Comparison of ENCODE assay signal across 8 mouse cellular contexts in genomic region chr8:103913927-103914640, GRCm38 (mm10).
DNase-seq lines count a peak whose midpoint lies in the region; ATAC-seq and TF ChIP-seq lines count a peak whose summit lies in the region.

No protein-coding gene starts in this region.

- no peaks in the 10 kb centered on the region for H3K4me1 ChIP-seq in liver, postnatal 0 days (ENCODE audit: insufficient read depth)
- no peaks in the 10 kb centered on the region for H3K4me1 ChIP-seq in liver, embryonic 12.5 days
- peaks cover 16% of the 10 kb centered on the region for H3K4me1 ChIP-seq in embryonic facial prominence, embryonic 10.5 days
- H3K4me1 ChIP-seq in hindbrain, embryonic 13.5 days (replicated peaks), result 0 out of 2 replicates have a peak, but pooled peaks cover 4% of the 10 kb centered on the region
- H3K4me1 ChIP-seq in neural tube, embryonic 11.5 days (ENCODE audit: control insufficient read depth, insufficient read depth, low read length), result no peaks in the 10 kb centered on the region

- peak; percentile 22; the same call in 1 of the 2 replicates for TF ChIP-seq CTCF in liver, postnatal 0 days (IDR thresholded peaks at IDR 0.05; ENCODE audit: low read depth)

- H3K36me3 ChIP-seq in liver, postnatal 0 days (replicated peaks; ENCODE audit: insufficient read depth, low read length), result no peaks in the 10 kb centered on the region
- H3K36me3 ChIP-seq in liver, embryonic 12.5 days, result no peaks in the 10 kb centered on the region
- no peaks in the 10 kb centered on the region for H3K36me3 ChIP-seq in embryonic facial prominence, embryonic 10.5 days (replicated peaks)
- no peaks in the 10 kb centered on the region for H3K36me3 ChIP-seq in hindbrain, embryonic 13.5 days
- no peaks in the 10 kb centered on the region for H3K36me3 ChIP-seq in neural tube, embryonic 11.5 days (ENCODE audit: control insufficient read depth, insufficient read depth, low read length)

- no peak overlapping the region for H3K4me2 ChIP-seq in liver, postnatal 0 days (ENCODE audit: low read depth, low read length)
- no peak overlapping the region for H3K4me2 ChIP-seq in liver, embryonic 12.5 days
- H3K4me2 ChIP-seq in hindbrain, embryonic 13.5 days, result no peak overlapping the region
- H3K4me2 ChIP-seq in neural tube, embryonic 11.5 days (ENCODE audit: low read depth), result no peak overlapping the region

- intact Hi-C loops in left cerebral cortex, postnatal 36 days (cut with DNase I), result no loop called here

- H3K9me3 ChIP-seq in liver, postnatal 0 days (ENCODE audit: low read length), result no peaks in the 10 kb centered on the region
- no peaks in the 10 kb centered on the region for H3K9me3 ChIP-seq in liver, embryonic 12.5 days (replicated peaks)
- no peaks in the 10 kb centered on the region for H3K9me3 ChIP-seq in embryonic facial prominence, embryonic 10.5 days
- H3K9me3 ChIP-seq in hindbrain, embryonic 13.5 days, result no peaks in the 10 kb centered on the region
- H3K9me3 ChIP-seq in neural tube, embryonic 11.5 days (ENCODE audit: control insufficient read depth, low read length), result no peaks in the 10 kb centered on the region

- H3K9ac ChIP-seq in liver, postnatal 0 days (replicated peaks), result no peak overlapping the region
- H3K9ac ChIP-seq in liver, embryonic 12.5 days, result no peak overlapping the region
- no peak overlapping the region for H3K9ac ChIP-seq in hindbrain, embryonic 13.5 days
- no peak overlapping the region for H3K9ac ChIP-seq in neural tube, embryonic 11.5 days (ENCODE audit: low read length)

- no peaks in the 10 kb centered on the region for H3K27me3 ChIP-seq in liver, postnatal 0 days (ENCODE audit: insufficient read depth, low read length)
- no peaks in the 10 kb centered on the region for H3K27me3 ChIP-seq in liver, embryonic 12.5 days (replicated peaks)
- H3K27me3 ChIP-seq in embryonic facial prominence, embryonic 10.5 days (replicated peaks; ENCODE audit: low read depth, poor library complexity, severe bottlenecking), result no peaks in the 10 kb centered on the region
- no peaks in the 10 kb centered on the region for H3K27me3 ChIP-seq in hindbrain, embryonic 13.5 days
- H3K27me3 ChIP-seq in neural tube, embryonic 11.5 days (ENCODE audit: control insufficient read depth, insufficient read depth, low read length), result no peaks in the 10 kb centered on the region

- no peak overlapping the region for H3K4me3 ChIP-seq in liver, postnatal 0 days (ENCODE audit: low read depth, low read length)
- no peak overlapping the region for H3K4me3 ChIP-seq in liver, embryonic 12.5 days
- H3K4me3 ChIP-seq in embryonic facial prominence, embryonic 10.5 days, result no peak overlapping the region
- no peak overlapping the region for H3K4me3 ChIP-seq in hindbrain, embryonic 13.5 days
- no peak overlapping the region for H3K4me3 ChIP-seq in neural tube, embryonic 11.5 days (ENCODE audit: low read depth, low read length)

- H3K27ac ChIP-seq in liver, postnatal 0 days (ENCODE audit: low read depth), result no peak overlapping the region
- no peak overlapping the region for H3K27ac ChIP-seq in liver, embryonic 12.5 days
- peak overlapping the region; percentile 44; the same call in 1 of the 2 replicates for H3K27ac ChIP-seq in embryonic facial prominence, embryonic 10.5 days (replicated peaks)
- H3K27ac ChIP-seq in hindbrain, embryonic 13.5 days, result no peak overlapping the region
- H3K27ac ChIP-seq in neural tube, embryonic 11.5 days (ENCODE audit: low read depth, low read length), result no peak overlapping the region

- no peak for TF ChIP-seq EP300 in liver, postnatal 0 days (IDR thresholded peaks at IDR 0.05; ENCODE audit: low read depth)

- WGBS in liver, postnatal 0 days (ENCODE audit: insufficient replicate concordance), result 39% methylated on average over 6 of the region's 6 CpGs
- WGBS in liver, embryonic 12.5 days (ENCODE audit: insufficient replicate concordance), result 34% methylated on average over 6 of the region's 6 CpGs
- 50% methylated on average over 6 of the region's 6 CpGs for WGBS in embryonic facial prominence, embryonic 10.5 days
- 52% methylated on average over 6 of the region's 6 CpGs for WGBS in hindbrain, embryonic 13.5 days
- WGBS in neural tube, embryonic 11.5 days, result 51% methylated on average over 6 of the region's 6 CpGs

- DNase-seq in liver, postnatal 0 days, result no peak
- DNase-seq in embryonic facial prominence, embryonic 10.5 days (ENCODE audit: low spot score), result peak; percentile 58
- DNase-seq in left cerebral cortex, postnatal 36 days (ENCODE audit: low spot score in 2 of 2), result peak; percentile 19
- peak; percentile 58 for DNase-seq in neural tube, embryonic 11.5 days (ENCODE audit: low spot score)
- DNase-seq in thymus, postnatal 0 days (ENCODE audit: low spot score), result no peak

- no peak for ATAC-seq in liver, postnatal 0 days
- no peak for ATAC-seq in liver, embryonic 12.5 days
- ATAC-seq in hindbrain, embryonic 13.5 days (ENCODE audit: low FRiP score), result peak; percentile 41; the same call in 1 of the 2 replicates
- ATAC-seq in neural tube, embryonic 11.5 days (ENCODE audit: insufficient read depth, low FRiP score, low TSS enrichment), result no peak
- no peak for ATAC-seq in activated CD4-positive, CD25-positive, alpha-beta regulatory T cell, adult 4 months

Comparison
In these comparisons a context has a peak if more than half of its experiments do, and no peak if none do; other contexts are left out.
1. DNase-seq: peak in embryonic facial prominence, embryonic 10.5 days (single experiment), left cerebral cortex, postnatal 36 days (2 of 2) and neural tube, embryonic 11.5 days (single experiment); none in liver, postnatal 0 days (single experiment) and thymus, postnatal 0 days (single experiment).